Mouse (Mus musculus) midbrain, postnatal 0 days (tissue): Measurements from ENCODE around the gene Gm9376. TPM values are rescaled to one million over a fixed set of nuclear protein-coding genes. Genes with fewer than 3 reads are reported as not detected.

ENCODE experiments used
- ATAC-seq: fragments of 200-750 bp; cut with Nextera tagmentation; 2 replicates; pipeline ENCODE4 v1.8.0; 2017; ENCODE audit warnings: moderate number of reproducible peaks, mild to moderate bottlenecking, moderate TSS enrichment, moderate library complexity; ENCODE audit not compliant: low FRiP score
- DNase-seq: peaks from one replicate; pipeline ENCODE4 v3.0.0-alpha.2; 2015; ENCODE audit warnings: low spot score
- H3K27ac ChIP-seq: fragments of 300-500 bp; sonication (generic); 2 replicates; pipeline ENCODE4 v1.5.1; 2014; ENCODE audit warnings: low read depth, mild to moderate bottlenecking, low read length, mixed read lengths
- H3K27me3 ChIP-seq: fragments of 300-500 bp; sonication (generic); 2 replicates; pipeline ENCODE4 v1.6.1; 2014; ENCODE audit warnings: low read length, control low read depth, mixed read lengths; ENCODE audit not compliant: insufficient read depth
- H3K36me3 ChIP-seq: fragments of 300-500 bp; sonication (generic); 2 replicates; pipeline ENCODE4 v1.6.1; 2014; ENCODE audit warnings: low read length, control low read depth, mixed read lengths; ENCODE audit not compliant: insufficient read depth
- H3K4me1 ChIP-seq: fragments of 300-500 bp; sonication (generic); 2 replicates; pipeline ENCODE4 v1.6.1; 2014; ENCODE audit warnings: mild to moderate bottlenecking, control low read depth, antibody characterized with exemption, low read length, mixed read lengths; ENCODE audit not compliant: insufficient read depth
- H3K4me2 ChIP-seq: fragments of 300-500 bp; sonication (generic); 2 replicates; pipeline ENCODE4 v1.6.1; 2014; ENCODE audit warnings: low read depth, mild to moderate bottlenecking, low read length, mixed read lengths; ENCODE audit not compliant: poor library complexity, severe bottlenecking
- H3K4me3 ChIP-seq: fragments of 300-500 bp; sonication (generic); 2 replicates; pipeline ENCODE4 v1.5.1; 2014; ENCODE audit warnings: low read depth, mild to moderate bottlenecking, low read length, moderate library complexity
- H3K9ac ChIP-seq: fragments of 300-500 bp; sonication (generic); replicated peaks from 2 replicates; pipeline ENCODE4 v1.6.1; 2014; ENCODE audit warnings: mild to moderate bottlenecking, low read length, moderate library complexity, mixed read lengths; ENCODE audit not compliant: poor library complexity, severe bottlenecking
- H3K9me3 ChIP-seq: fragments of 300-500 bp; sonication (generic); 2 replicates; pipeline ENCODE4 v1.6.1; 2016; ENCODE audit warnings: low read length, control low read depth
- CTCF ChIP-seq: IDR thresholded peaks from 2 replicates; pipeline ENCODE4 v1.5.1; 2016; ENCODE audit warnings: antibody characterized with exemption, mild to moderate bottlenecking
- WGBS: fragments of 180-500 bp; shearing (Covaris S2); extraction: QIAGEN DNeasy Blood & Tissue Kit; methylation state at CpG from one replicate; pipeline ENCODE4 v1.1.7; 2014; 5-methylcytosine and 5-hydroxymethylcytosine counted together
- polyA plus RNA-seq: library from polyadenylated mRNA; unstranded; fragments of >200 nt; fragmentation: Nextera tagmentation; extraction: Ambion mirVana; gene quantifications from 2 replicates; pipeline ENCODE4 v1.2.1, GENCODE M21; 2015
- total RNA-seq: library from RNA; depleted of rRNA; stranded (reverse); fragments of >200 nt; gene quantifications from 2 replicates; pipeline ENCODE4 v1.2.3, GENCODE M21; 2014

Gene Gm9376
- total and polyA plus RNA-seq, 2 experiments from 2014 or later, result not detected

- ATAC-seq (no peak), DNase-seq (no peak)
- Histone ChIP-seq H3K4me3 (no peak overlapping the region), H3K27me3 (no peaks in the 10 kb centered on the region), H3K4me1 (no peaks in the 10 kb centered on the region), H3K27ac (no peak overlapping the region), H3K36me3 (no peaks in the 10 kb centered on the region), H3K9ac (no peak overlapping the region), H3K4me2 (no peak overlapping the region), H3K9me3 (no peaks in the 10 kb centered on the region)
- WGBS, result 86% methylated on average over 6 of the region's 6 CpGs
- no peak for TF ChIP-seq CTCF
Measured at GRCm38 (mm10) chr14:118272594-118273555, 6.1 kb downstream of the Gm9376 start.

GRCm38 (mm10) chr14:118277704-118278498 lies 11.1 kb downstream of the Gm9376 start:
- Histone ChIP-seq H3K9me3 (0 out of 2 replicates have a peak, but pooled peaks cover 5% of the 10 kb centered on the region), H3K4me1 (no peaks in the 10 kb centered on the region), H3K27me3 (no peaks in the 10 kb centered on the region), H3K4me3 (no peak overlapping the region), H3K9ac (no peak overlapping the region), H3K36me3 (no peaks in the 10 kb centered on the region), H3K4me2 (no peak overlapping the region), H3K27ac (no peak overlapping the region)
- 86% methylated on average over 7 of the region's 7 CpGs for WGBS
- DNase-seq (no peak), ATAC-seq (no peak)
- no peak for TF ChIP-seq CTCF

DNA sequence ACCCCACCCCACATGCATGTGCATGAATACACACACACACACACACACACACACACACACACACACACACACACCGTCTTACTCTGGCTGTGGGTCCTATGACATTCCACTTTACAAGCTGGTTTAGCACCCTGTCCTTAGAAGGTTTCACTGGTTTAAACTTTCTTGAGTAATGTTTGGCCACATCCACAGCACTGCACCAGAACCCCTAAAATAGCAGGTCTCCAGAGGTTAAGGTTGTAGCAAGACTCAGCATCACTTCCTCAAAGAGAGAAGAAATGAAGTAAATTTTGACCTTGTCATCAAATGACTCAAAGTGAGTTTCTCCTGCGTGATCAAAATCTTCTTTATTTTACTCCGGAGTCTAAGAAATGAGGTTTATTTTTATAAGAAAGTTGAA lies 15.5 kb downstream of the Gm9376 start:
- H3K27ac ChIP-seq, result no peak overlapping the region
- ATAC-seq (no peak), DNase-seq (no peak)
- H3K36me3 ChIP-seq, result no peaks in the 10 kb centered on the region
- WGBS, result 91% methylated on average over 3 of the region's 3 CpGs
- no peak for TF ChIP-seq CTCF
- 0 out of 2 replicates have a peak, but pooled peaks cover 5% of the 10 kb centered on the region for H3K9me3 ChIP-seq
- H3K4me2 ChIP-seq, result no peak overlapping the region
- no peaks in the 10 kb centered on the region for H3K27me3 ChIP-seq
- H3K4me3 ChIP-seq, result no peak overlapping the region
- H3K9ac ChIP-seq, result no peak overlapping the region
- H3K4me1 ChIP-seq, result no peaks in the 10 kb centered on the region

- Histone ChIP-seq H3K9ac (no peak overlapping the region), H3K27ac (no peak overlapping the region), H3K4me1 (no peaks in the 10 kb centered on the region), H3K4me3 (no peak overlapping the region), H3K36me3 (no peaks in the 10 kb centered on the region), H3K9me3 (0 out of 2 replicates have a peak, but pooled peaks cover 5% of the 10 kb centered on the region), H3K27me3 (no peaks in the 10 kb centered on the region), H3K4me2 (no peak overlapping the region)
- 86% methylated on average over 14 of the region's 14 CpGs for WGBS
- ATAC-seq (no peak), DNase-seq (no peak)
- no peak for TF ChIP-seq CTCF
Measured at GRCm38 (mm10) chr14:118282917-118283316, 16.2 kb downstream of the Gm9376 start.

GRCm38 (mm10) chr14:118286096-118286495 lies 19.3 kb downstream of the Gm9376 start:
- TF ChIP-seq CTCF, result no peak
- H3K4me3 ChIP-seq, result no peak overlapping the region
- no peak overlapping the region for H3K27ac ChIP-seq
- no peaks in the 10 kb centered on the region for H3K27me3 ChIP-seq
- DNase-seq, result no peak
- no peak overlapping the region for H3K4me2 ChIP-seq
- H3K36me3 ChIP-seq, result no peaks in the 10 kb centered on the region
- no peak overlapping the region for H3K9ac ChIP-seq
- 98% methylated on average over 2 of the region's 2 CpGs for whole genome bisulfite sequencing
- no peak for ATAC-seq
- H3K4me1 ChIP-seq, result no peaks in the 10 kb centered on the region
- no peaks in the 10 kb centered on the region for H3K9me3 ChIP-seq
